Mouse (Mus musculus) small intestine, adult 2 months (tissue): ENCODE measurements around the gene Evpl. TPM values are rescaled to one million over a fixed set of nuclear protein-coding genes. Genes with fewer than 3 reads are reported as not detected.
"Not testable (repeated sequence)": the region's sequence is repeated elsewhere in the genome, so short reads cannot be mapped to it uniquely, and the experiment has no call there.

ENCODE experiments used
- H3K27ac ChIP-seq: fragments of 200-500 bp; 2 replicates; pipeline ENCODE4 v1.5.1; 2012; ENCODE audit warnings: low read depth, low read length, control low read depth, inconsistent platforms; ENCODE audit not compliant: insufficient read depth
- H3K27me3 ChIP-seq: fragments of 200-500 bp; 2 replicates; pipeline ENCODE4 v1.6.1; 2012; ENCODE audit warnings: mild to moderate bottlenecking, moderate library complexity, low read length, inconsistent platforms; ENCODE audit not compliant: control insufficient read depth, insufficient read depth
- H3K36me3 ChIP-seq: fragments of 200-500 bp; 2 replicates; pipeline ENCODE4 v1.6.1; 2012; ENCODE audit warnings: mild to moderate bottlenecking, low read length, control low read depth, inconsistent platforms; ENCODE audit not compliant: control insufficient read depth, insufficient read depth
- H3K4me1 ChIP-seq: fragments of 200-500 bp; 2 replicates; pipeline ENCODE4 v1.6.1; 2012; ENCODE audit warnings: low read length, inconsistent platforms, mixed read lengths; ENCODE audit not compliant: control insufficient read depth, insufficient read depth, insufficient read length
- H3K4me3 ChIP-seq: fragments of 200-500 bp; 2 replicates; pipeline ENCODE4 v1.5.1; 2012; ENCODE audit warnings: low read depth, mild to moderate bottlenecking, control low read depth, inconsistent platforms, low read length, moderate library complexity
- CTCF ChIP-seq: fragments of 200-500 bp; IDR thresholded peaks from 2 replicates; pipeline ENCODE4 v1.5.1; 2012; ENCODE audit warnings: low read depth, mild to moderate bottlenecking, control low read depth, inconsistent platforms, low read length, moderate library complexity, mixed read lengths; ENCODE audit not compliant: insufficient replicate concordance, insufficient read length; ENCODE audit errors: extremely low read depth
- POLR2A ChIP-seq: fragments of 200-500 bp; IDR thresholded peaks from 2 replicates; pipeline ENCODE4 v1.6.1; 2012; ENCODE audit warnings: low read depth, mild to moderate bottlenecking, control low read depth, inconsistent platforms, low read length, moderate library complexity
- WGBS: fragments of 180-500 bp; shearing (Covaris S2); methylation state at CpG from one replicate; pipeline ENCODE4 v1.1.7; 2018; 5-methylcytosine and 5-hydroxymethylcytosine counted together
- polyA plus RNA-seq: library from polyadenylated mRNA; depleted of rRNA; stranded (reverse); fragments of >200 nt; gene quantifications from 2 replicates; pipeline ENCODE4 v1.2.3, GENCODE M21; 2012

The Evpl gene
- polyA plus RNA-seq, 1 experiment, result 12.1 TPM

DNA sequence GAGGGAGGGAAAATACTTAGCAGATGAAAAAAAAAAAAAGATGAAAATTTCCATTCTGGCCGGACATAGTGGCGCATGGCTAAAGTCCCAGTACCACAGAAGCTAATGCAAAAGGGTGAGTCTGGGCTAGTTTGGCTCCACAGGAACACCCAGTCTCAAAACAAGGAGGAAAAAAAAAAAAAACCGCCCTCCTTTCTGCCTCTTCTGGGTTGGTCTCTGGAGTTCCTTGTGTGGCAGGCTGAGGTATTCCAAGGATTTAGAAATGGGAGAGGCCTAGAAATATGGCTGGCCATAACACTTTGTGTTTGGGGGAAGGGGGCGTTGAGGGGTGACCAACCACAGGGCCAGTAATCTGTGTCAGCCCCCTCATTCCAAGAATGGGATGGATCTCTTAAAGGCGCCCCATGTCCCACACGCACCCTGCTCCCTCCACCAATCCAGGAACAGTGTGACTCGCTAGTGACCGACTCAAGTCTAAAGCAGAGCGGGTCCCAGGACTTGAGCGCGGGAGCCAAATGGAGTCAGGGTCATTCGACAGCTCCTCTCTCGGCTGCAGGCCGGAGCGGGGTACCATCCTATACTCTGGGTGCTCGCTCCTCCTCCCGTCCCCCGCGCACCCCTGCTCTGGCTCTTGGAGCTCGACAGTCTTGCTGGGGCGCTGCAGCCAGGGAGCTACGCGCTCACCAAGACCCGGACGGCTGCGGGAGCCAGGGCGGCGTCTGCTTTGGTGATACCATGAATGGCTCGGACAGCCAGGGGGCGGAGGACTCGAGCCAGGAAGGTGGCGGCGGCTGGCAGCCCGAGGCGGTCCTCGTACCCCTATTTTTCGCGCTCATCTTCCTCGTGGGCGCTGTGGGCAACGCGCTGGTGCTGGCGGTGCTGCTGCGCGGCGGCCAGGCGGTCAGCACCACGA, 43.1 kb upstream of the Evpl start, which contains the start of gene Galr2:
Gene Galr2, plus strand, starts transcription at position 189 of the 913 bp plus-strand sequence.
- H3K4me3 ChIP-seq, result peak within 1 kb of the TSS; percentile 43
- no peaks in the 10 kb centered on the region for H3K36me3 ChIP-seq
- peaks cover 41% of the 10 kb centered on the region for H3K27me3 ChIP-seq
- no peak within 1 kb of the TSS for H3K27ac ChIP-seq
- WGBS, result 9% methylated on average over 48 of the region's 48 CpGs
- peaks cover 13% of the 10 kb centered on the region for H3K4me1 ChIP-seq
- no peak for TF ChIP-seq CTCF
- no peak for TF ChIP-seq POLR2A

DNA sequence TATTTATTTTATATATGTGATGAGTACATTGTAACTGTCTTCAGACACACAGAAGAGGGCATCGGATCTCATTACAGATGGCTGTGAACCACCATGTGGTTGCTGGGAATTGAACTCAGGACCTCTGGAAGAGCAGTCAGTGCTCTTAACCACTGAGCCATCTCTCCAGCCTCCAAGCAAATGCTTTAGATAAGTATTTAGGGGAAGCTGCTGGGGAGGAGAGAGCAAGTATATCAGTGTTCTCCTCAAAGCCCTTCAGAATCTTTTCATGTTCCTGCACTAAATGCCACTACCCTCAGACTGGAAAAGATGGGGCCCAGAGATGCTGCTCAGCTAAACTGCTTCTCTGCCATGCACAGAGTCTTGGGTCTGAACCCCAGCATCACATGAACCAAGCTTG, 39.3 kb upstream of the Evpl start:
- H3K4me3 ChIP-seq, result not testable (repeated sequence)
- peaks cover 10% of the 10 kb centered on the region for H3K4me1 ChIP-seq
- 95% methylated on average over 1 of the region's 1 CpGs for WGBS

GRCm38 (mm10) chr11:116274045-116274666, 36.3 kb upstream of the Evpl start, which contains the start of gene Srp68:
Gene Srp68 (minus strand): TSS chr11:116274217.
- peaks cover 2% of the 10 kb centered on the region; the same call in 1 of the 2 replicates for H3K4me1 ChIP-seq
- TF ChIP-seq CTCF (no peak), POLR2A (peak; percentile 74)
- peak within 1 kb of the TSS; percentile 68 for H3K27ac ChIP-seq
- H3K36me3 ChIP-seq, result peaks cover 7% of the 10 kb centered on the region
- H3K27me3 ChIP-seq, result no peaks in the 10 kb centered on the region
- peak within 1 kb of the TSS; percentile 84 for H3K4me3 ChIP-seq
- under 1% methylated on average over 32 of the region's 32 CpGs for WGBS

More for the DNA sequence above, 39.3 kb upstream of the Evpl start:
- H3K27ac ChIP-seq, H3K36me3 ChIP-seq: not testable (repeated sequence)
- peaks cover 17% of the 10 kb centered on the region for H3K27me3 ChIP-seq

DNA sequence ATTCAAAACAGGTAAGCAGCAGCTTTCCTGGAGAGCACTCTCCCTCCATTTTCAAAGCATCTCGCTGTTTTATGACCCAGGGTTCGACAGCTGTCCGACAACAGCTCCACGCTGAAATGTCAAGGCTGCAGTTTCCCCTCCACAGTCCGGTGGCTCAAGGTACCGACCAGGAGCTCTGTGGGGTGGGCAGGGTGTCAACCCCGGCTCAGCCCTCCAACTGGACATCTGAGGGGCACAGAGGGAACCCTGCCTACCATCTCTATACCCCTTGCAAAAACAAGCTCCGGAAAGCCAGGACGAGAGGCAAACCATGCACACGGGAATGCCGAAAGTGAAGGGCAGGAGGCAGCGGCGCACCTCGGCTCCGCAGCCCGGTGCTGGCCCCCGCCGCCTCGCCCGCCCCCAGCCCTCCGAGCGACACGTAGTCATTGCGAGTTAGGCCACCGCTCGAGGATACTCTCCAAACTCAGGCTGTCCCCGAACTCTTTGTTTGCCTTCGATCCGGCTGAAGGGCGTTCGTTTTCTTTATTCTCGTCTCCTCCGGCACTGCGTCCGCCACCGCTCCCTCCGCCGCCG, 35.7 kb upstream of the Evpl start:
- WGBS, result under 1% methylated on average over 38 of the region's 39 CpGs
- no peaks in the 10 kb centered on the region for H3K27me3 ChIP-seq
- TF ChIP-seq POLR2A (no peak), CTCF (no peak)
- peak overlapping the region; percentile 48; the same call in 1 of the 2 replicates for H3K27ac ChIP-seq
- peaks cover 7% of the 10 kb centered on the region for H3K36me3 ChIP-seq
- H3K4me1 ChIP-seq, result peaks cover 2% of the 10 kb centered on the region; the same call in 1 of the 2 replicates
- peak overlapping the region; percentile 84 for H3K4me3 ChIP-seq

- WGBS, result 27% methylated on average over 12 of the region's 12 CpGs
These were observed 35.0 kb upstream of the Evpl start for GRCm38 (mm10) chr11:116272589-116273468.

GRCm38 (mm10) chr11:116269560-116269959, 31.7 kb upstream of the Evpl start:
- Histone ChIP-seq H3K4me1 (peaks cover 10% of the 10 kb centered on the region), H3K36me3 (peaks cover 35% of the 10 kb centered on the region), H3K4me3 (no peak overlapping the region), H3K27me3 (no peaks in the 10 kb centered on the region), H3K27ac (no peak overlapping the region)
- WGBS, result 87% methylated on average over 8 of the region's 8 CpGs
- TF ChIP-seq POLR2A, result no peak

More at GRCm38 (mm10) chr11:116272589-116273468, 35.0 kb upstream of the Evpl start:
- Histone ChIP-seq H3K4me1 (peaks cover 5% of the 10 kb centered on the region), H3K27ac (no peak overlapping the region), H3K36me3 (peaks cover 11% of the 10 kb centered on the region), H3K27me3 (no peaks in the 10 kb centered on the region), H3K4me3 (peak overlapping the region; percentile 84)
- TF ChIP-seq POLR2A, result no peak
- no peak for TF ChIP-seq CTCF
